Mouse (Mus musculus): ENCODE measurements around the gene Gm14139. TPM values are rescaled to one million over a fixed set of nuclear protein-coding genes. Genes with fewer than 3 reads are reported as not detected.
A peak's percentile ranks its signal among the peaks of the same experiment; 100 is the strongest.
"Not testable (repeated sequence)": the region's sequence is repeated elsewhere in the genome, so short reads cannot be mapped to it uniquely, and the experiment has no call there.

Gm14139 gene
- not detected in 2 replicates for polyA plus RNA-seq (2012; rRNA removed)

GRCm38 (mm10) chr2:150181570-150181999 lies at the start of gene Gm14139:
Gene Gm14139 (plus strand): TSS chr2:150181755.
- not testable (repeated sequence) for H3K27ac ChIP-seq (ENCODE audit: control insufficient read depth, insufficient read depth, low read length); DNase-seq; H3K4me3 ChIP-seq (ENCODE audit: control insufficient read depth, insufficient read depth, low read length); H3K36me3 ChIP-seq (ENCODE audit: control insufficient read depth, insufficient read depth, low read length); H3K27me3 ChIP-seq (ENCODE audit: control insufficient read depth, insufficient read depth, low read length); H3K4me1 ChIP-seq (replicated peaks; ENCODE audit: control insufficient read depth, insufficient read depth, low read length)
- WGBS = 84% methylated on average over 7 of the region's 7 CpGs

GRCm38 (mm10) chr2:150132002-150132401 lies 49.6 kb upstream of the Gm14139 start:
- not testable (repeated sequence) for H3K27ac ChIP-seq (ENCODE audit: control insufficient read depth, insufficient read depth, low read length); DNase-seq; H3K4me1 ChIP-seq (replicated peaks; ENCODE audit: control insufficient read depth, insufficient read depth, low read length); H3K27me3 ChIP-seq (ENCODE audit: control insufficient read depth, insufficient read depth, low read length); H3K4me3 ChIP-seq (ENCODE audit: control insufficient read depth, insufficient read depth, low read length); H3K36me3 ChIP-seq (ENCODE audit: control insufficient read depth, insufficient read depth, low read length)
- 85% methylated on average over 1 of the region's 1 CpGs for WGBS

- no peak for DNase-seq
- TF ChIP-seq POLR2A (IDR thresholded peaks at IDR 0.05; ENCODE audit: control insufficient read depth, extremely low read depth, insufficient read depth, low read length, poor library complexity) (no peak), CTCF (IDR thresholded peaks at IDR 0.05; ENCODE audit: borderline replicate concordance, control insufficient read depth, extremely low read depth, insufficient read depth, low read length, poor library complexity) (no peak)
- Histone ChIP-seq H3K4me1 (replicated peaks; ENCODE audit: control insufficient read depth, insufficient read depth, low read length) (peaks cover 9% of the 10 kb centered on the region), H3K36me3 (ENCODE audit: control insufficient read depth, insufficient read depth, low read length) (no peaks in the 10 kb centered on the region), H3K27ac (ENCODE audit: control insufficient read depth, insufficient read depth, low read length) (no peak overlapping the region), H3K4me3 (ENCODE audit: control insufficient read depth, insufficient read depth, low read length) (no peak overlapping the region), H3K27me3 (ENCODE audit: control insufficient read depth, insufficient read depth, low read length) (no peaks in the 10 kb centered on the region)
- 93% methylated on average over 2 of the region's 2 CpGs for WGBS
Observed at GRCm38 (mm10) chr2:150132773-150133172, 48.8 kb upstream of the Gm14139 start.

- Histone ChIP-seq H3K4me3 (ENCODE audit: control insufficient read depth, insufficient read depth, low read length) (peak within 1 kb of the TSS; percentile 94), H3K36me3 (ENCODE audit: control insufficient read depth, insufficient read depth, low read length) (no peaks in the 10 kb centered on the region), H3K4me1 (replicated peaks; ENCODE audit: control insufficient read depth, insufficient read depth, low read length) (peaks cover 9% of the 10 kb centered on the region), H3K27me3 (ENCODE audit: control insufficient read depth, insufficient read depth, low read length) (no peaks in the 10 kb centered on the region), H3K27ac (ENCODE audit: control insufficient read depth, insufficient read depth, low read length) (peak within 1 kb of the TSS; percentile 78)
- WGBS = 1% methylated on average over 13 of the region's 13 CpGs
- DNase-seq = peak; percentile 80
- TF ChIP-seq CTCF (IDR thresholded peaks at IDR 0.05; ENCODE audit: borderline replicate concordance, control insufficient read depth, extremely low read depth, insufficient read depth, low read length, poor library complexity) (0 out of 2 replicates have a peak, but pooled peaks have one; percentile 23), POLR2A (IDR thresholded peaks at IDR 0.05; ENCODE audit: control insufficient read depth, extremely low read depth, insufficient read depth, low read length, poor library complexity) (peak; percentile 55; the same call in 1 of the 2 replicates)
Observed at GRCm38 (mm10) chr2:150136435-150136897, 45.1 kb upstream of the Gm14139 start, which contains the start of gene Zfp120. Gene Zfp120 (minus strand): TSS chr2:150136708.

- Histone ChIP-seq H3K27me3 (ENCODE audit: control insufficient read depth, insufficient read depth, low read length) (no peaks in the 10 kb centered on the region), H3K4me3 (ENCODE audit: control insufficient read depth, insufficient read depth, low read length) (no peak overlapping the region), H3K27ac (ENCODE audit: control insufficient read depth, insufficient read depth, low read length) (no peak overlapping the region), H3K4me1 (replicated peaks; ENCODE audit: control insufficient read depth, insufficient read depth, low read length) (no peaks in the 10 kb centered on the region), H3K36me3 (ENCODE audit: control insufficient read depth, insufficient read depth, low read length) (no peaks in the 10 kb centered on the region)
- no peak for DNase-seq
- TF ChIP-seq POLR2A (IDR thresholded peaks at IDR 0.05; ENCODE audit: control insufficient read depth, extremely low read depth, insufficient read depth, low read length, poor library complexity) (no peak), CTCF (IDR thresholded peaks at IDR 0.05; ENCODE audit: borderline replicate concordance, control insufficient read depth, extremely low read depth, insufficient read depth, low read length, poor library complexity) (no peak)
Observed at GRCm38 (mm10) chr2:150166703-150167102, 14.9 kb upstream of the Gm14139 start.

- H3K27me3 ChIP-seq (ENCODE audit: control insufficient read depth, insufficient read depth, low read length) = no peaks in the 10 kb centered on the region
- no peak for TF ChIP-seq CTCF (IDR thresholded peaks at IDR 0.05; ENCODE audit: borderline replicate concordance, control insufficient read depth, extremely low read depth, insufficient read depth, low read length, poor library complexity)
- no peak for TF ChIP-seq POLR2A (IDR thresholded peaks at IDR 0.05; ENCODE audit: control insufficient read depth, extremely low read depth, insufficient read depth, low read length, poor library complexity)
- H3K4me3 ChIP-seq (ENCODE audit: control insufficient read depth, insufficient read depth, low read length) = no peak overlapping the region
- DNase-seq = no peak
- H3K4me1 ChIP-seq (replicated peaks; ENCODE audit: control insufficient read depth, insufficient read depth, low read length) = no peaks in the 10 kb centered on the region
- no peak overlapping the region for H3K27ac ChIP-seq (ENCODE audit: control insufficient read depth, insufficient read depth, low read length)
- no peaks in the 10 kb centered on the region for H3K36me3 ChIP-seq (ENCODE audit: control insufficient read depth, insufficient read depth, low read length)
Observed at GRCm38 (mm10) chr2:150173833-150174232, 7.7 kb upstream of the Gm14139 start.

- not testable (repeated sequence) for DNase-seq; H3K4me1 ChIP-seq (replicated peaks; ENCODE audit: control insufficient read depth, insufficient read depth, low read length); H3K27ac ChIP-seq (ENCODE audit: control insufficient read depth, insufficient read depth, low read length); H3K36me3 ChIP-seq (ENCODE audit: control insufficient read depth, insufficient read depth, low read length); H3K27me3 ChIP-seq (ENCODE audit: control insufficient read depth, insufficient read depth, low read length); H3K4me3 ChIP-seq (ENCODE audit: control insufficient read depth, insufficient read depth, low read length)
- WGBS = 90% methylated on average over 4 of the region's 4 CpGs
Observed at GRCm38 (mm10) chr2:150179579-150179978, 2.0 kb upstream of the Gm14139 start, which contains the start of gene Gm10770. Gene Gm10770 (minus strand): TSS chr2:150179679.

DNA sequence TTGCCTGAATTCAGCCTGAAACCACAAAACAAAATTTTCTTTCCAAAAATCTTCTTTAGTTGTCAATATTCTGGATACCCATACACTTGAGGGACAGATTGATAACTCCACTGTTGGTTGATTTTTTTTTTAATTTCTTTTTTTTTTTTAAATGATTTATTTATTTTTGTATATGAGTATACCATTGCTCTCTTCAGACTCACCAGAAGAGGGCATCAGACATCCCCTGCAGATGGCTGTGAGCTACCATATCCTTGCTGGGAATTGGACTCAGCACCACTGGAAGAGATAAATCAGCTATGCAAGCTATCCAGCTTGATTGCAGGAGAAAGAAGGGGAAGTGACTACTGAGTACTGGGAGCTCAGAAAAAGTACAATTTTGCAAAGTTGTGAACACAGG lies 509 bp upstream of the Gm14139 start:
- not testable (repeated sequence) for H3K4me3 ChIP-seq (ENCODE audit: control insufficient read depth, insufficient read depth, low read length); H3K27me3 ChIP-seq (ENCODE audit: control insufficient read depth, insufficient read depth, low read length); H3K36me3 ChIP-seq (ENCODE audit: control insufficient read depth, insufficient read depth, low read length); H3K27ac ChIP-seq (ENCODE audit: control insufficient read depth, insufficient read depth, low read length); DNase-seq; H3K4me1 ChIP-seq (replicated peaks; ENCODE audit: control insufficient read depth, insufficient read depth, low read length)

DNA sequence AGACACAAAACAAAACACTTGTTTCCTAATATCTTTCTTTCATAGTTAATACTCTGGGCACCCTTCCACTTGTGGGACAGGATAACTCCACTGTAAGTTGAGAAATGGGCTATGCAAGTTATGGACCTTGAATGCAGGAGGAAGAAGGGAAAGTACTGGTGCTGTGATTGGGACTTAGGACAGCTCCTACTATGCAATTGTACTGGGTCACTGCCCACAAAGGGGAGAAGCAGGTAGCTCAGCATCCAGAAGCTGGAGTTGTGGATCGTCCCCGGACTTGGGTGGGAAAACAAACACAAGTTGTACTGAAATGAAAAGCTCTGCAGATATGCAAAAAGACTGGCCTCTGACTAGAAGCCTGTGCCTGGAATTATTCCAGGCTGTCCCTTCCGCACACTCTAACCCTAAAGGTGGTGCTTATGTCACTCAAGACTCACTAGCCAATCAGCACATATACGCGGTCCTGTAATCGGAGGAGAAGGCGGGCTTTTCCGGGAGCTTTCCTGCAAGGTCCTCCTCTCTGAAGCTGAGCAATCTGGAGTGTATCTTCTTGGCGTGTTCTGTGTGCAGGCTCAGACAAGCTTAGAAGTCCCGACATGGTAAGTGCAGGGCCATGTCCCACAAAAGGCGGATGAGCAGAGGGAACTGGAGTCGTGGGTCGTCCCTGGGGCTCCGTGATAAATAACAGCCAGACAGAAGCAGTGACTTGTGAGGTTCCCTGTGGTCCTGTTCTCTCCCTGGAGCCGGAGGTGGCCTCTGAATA lies 36.2 kb downstream of the Gm14139 start, which contains the start of gene Zfp937:
TSS of gene Zfp937 (plus strand) at position 474 of the 763 bp plus-strand sequence.
- not testable (repeated sequence) for H3K27ac ChIP-seq (ENCODE audit: control insufficient read depth, insufficient read depth, low read length); H3K36me3 ChIP-seq (ENCODE audit: control insufficient read depth, insufficient read depth, low read length); H3K27me3 ChIP-seq (ENCODE audit: control insufficient read depth, insufficient read depth, low read length); H3K4me1 ChIP-seq (replicated peaks; ENCODE audit: control insufficient read depth, insufficient read depth, low read length)
- peak; percentile 44 for DNase-seq
- WGBS = 5% methylated on average over 15 of the region's 15 CpGs
- H3K4me3 ChIP-seq (ENCODE audit: control insufficient read depth, insufficient read depth, low read length) = peak within 1 kb of the TSS; percentile 40

DNA sequence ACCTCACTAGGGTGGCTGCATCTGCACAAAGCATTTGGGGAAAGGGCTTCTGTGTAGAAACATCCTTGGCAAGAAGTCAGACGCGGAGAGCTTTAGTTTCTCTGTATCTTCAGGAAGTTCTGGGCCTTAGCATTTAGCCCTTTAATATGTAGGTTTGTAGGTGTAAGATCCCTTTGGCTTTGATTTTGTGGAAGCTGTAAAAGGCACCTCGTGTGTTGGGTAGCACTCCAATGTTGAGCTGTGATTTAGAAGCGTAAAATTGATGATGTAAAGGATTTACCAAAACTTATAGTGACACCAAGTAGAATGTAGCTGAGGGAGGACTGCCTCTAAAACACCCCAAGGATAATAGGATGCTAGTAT lies 36.8 kb downstream of the Gm14139 start:
- not testable (repeated sequence) for H3K27me3 ChIP-seq (ENCODE audit: control insufficient read depth, insufficient read depth, low read length); DNase-seq; H3K27ac ChIP-seq (ENCODE audit: control insufficient read depth, insufficient read depth, low read length); H3K4me1 ChIP-seq (replicated peaks; ENCODE audit: control insufficient read depth, insufficient read depth, low read length); H3K36me3 ChIP-seq (ENCODE audit: control insufficient read depth, insufficient read depth, low read length)
- WGBS = 25% methylated on average over 4 of the region's 4 CpGs
- H3K4me3 ChIP-seq (ENCODE audit: control insufficient read depth, insufficient read depth, low read length) = peak overlapping the region; percentile 40
